Mouse (Mus musculus): Measurements from ENCODE around the gene Crybg1.
A peak's percentile ranks its signal among the peaks of the same experiment; 100 is the strongest.

DNA sequence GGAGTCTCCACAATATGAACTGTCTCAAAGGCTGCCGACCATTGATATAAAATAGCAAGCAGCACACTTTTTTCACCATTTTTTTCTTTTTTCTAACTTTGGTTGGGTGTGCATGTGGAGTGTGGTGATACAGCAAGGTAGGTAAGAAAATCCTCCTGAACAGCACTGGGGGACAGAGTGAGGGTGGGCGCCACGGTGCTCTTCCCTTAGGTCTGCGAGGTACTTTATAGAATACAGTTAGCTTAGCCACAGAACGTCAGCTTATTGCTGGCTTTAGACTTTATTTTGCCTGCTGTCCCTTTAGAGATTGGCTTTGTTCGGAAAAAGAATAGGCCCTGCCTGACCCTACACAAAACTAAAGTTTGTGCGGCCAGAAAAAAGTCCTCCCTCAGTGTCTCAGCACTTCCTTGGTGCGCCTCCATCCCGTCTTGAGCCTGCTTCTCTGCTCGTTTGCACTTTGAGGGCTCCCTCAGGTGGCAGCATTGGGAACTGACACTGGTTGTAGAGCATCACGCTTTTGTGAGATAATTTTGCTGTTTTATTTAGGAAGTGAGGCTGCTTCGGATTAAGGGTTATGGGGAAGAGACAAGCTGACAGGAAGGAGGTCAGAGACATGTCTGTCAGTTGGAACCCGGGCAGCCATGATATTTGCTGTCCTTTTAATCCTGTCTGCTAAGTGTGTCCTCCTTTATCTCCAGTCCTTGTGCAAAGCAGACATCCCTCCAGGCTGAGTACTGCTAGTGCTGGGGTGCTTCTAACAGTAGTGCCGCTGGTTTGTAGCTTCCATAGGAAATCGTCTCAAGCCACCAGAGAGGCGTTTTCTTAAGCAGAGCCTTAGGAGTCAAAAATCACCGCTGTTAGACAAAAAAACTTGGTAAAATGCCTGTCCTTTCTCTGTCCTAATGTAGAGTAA is 229.7 kb downstream of the Crybg1 start:
- peak; percentile 96 for TF ChIP-seq CTCF (IDR thresholded peaks at IDR 0.05; ENCODE audit: control insufficient read depth, insufficient read depth, low read length)
- no peak for TF ChIP-seq POLR2A (IDR thresholded peaks at IDR 0.05; ENCODE audit: borderline replicate concordance, control insufficient read depth, low read depth, low read length)
